Mouse (Mus musculus) forebrain, embryonic 16.5 days (tissue): ENCODE data around the gene AC134908.4. TPM values are rescaled to one million over a fixed set of nuclear protein-coding genes. Genes with fewer than 3 reads are reported as not detected.

Experiments used
- ATAC-seq: fragments of 200-750 bp; cut with Nextera tagmentation; 2 replicates; pipeline ENCODE4 v1.8.0; 2017; ENCODE audit warnings: mild to moderate bottlenecking, moderate library complexity
- H3K27ac ChIP-seq: fragments of 300-500 bp; sonication (generic); 2 replicates; pipeline ENCODE4 v1.5.1; 2014; ENCODE audit warnings: low read length, control low read depth
- H3K27me3 ChIP-seq: fragments of 300-500 bp; sonication (generic); replicated peaks from 2 replicates; pipeline ENCODE4 v1.6.1; 2014; ENCODE audit warnings: low read length; ENCODE audit not compliant: control insufficient read depth, insufficient read depth
- H3K36me3 ChIP-seq: fragments of 300-500 bp; sonication (generic); 2 replicates; pipeline ENCODE4 v1.6.1; 2014; ENCODE audit not compliant: control insufficient read depth, insufficient read depth
- H3K4me1 ChIP-seq: fragments of 300-500 bp; sonication (generic); replicated peaks from 2 replicates; pipeline ENCODE4 v1.6.1; 2014; ENCODE audit warnings: low read length; ENCODE audit not compliant: control insufficient read depth, insufficient read depth
- H3K4me2 ChIP-seq: fragments of 300-500 bp; sonication (generic); 2 replicates; pipeline ENCODE4 v1.6.1; 2014; ENCODE audit warnings: mild to moderate bottlenecking, low read length, control low read depth
- H3K4me3 ChIP-seq: fragments of 300-500 bp; sonication (generic); replicated peaks from 2 replicates; pipeline ENCODE4 v1.5.1; 2014; ENCODE audit warnings: mild to moderate bottlenecking, low read length, control low read depth
- H3K9ac ChIP-seq: fragments of 300-500 bp; sonication (generic); replicated peaks from 2 replicates; pipeline ENCODE4 v1.6.1; 2014; ENCODE audit warnings: low read depth, low read length, control low read depth
- H3K9me3 ChIP-seq: fragments of 300-500 bp; sonication (generic); 2 replicates; pipeline ENCODE4 v1.6.1; 2016; ENCODE audit warnings: low read length; ENCODE audit not compliant: control insufficient read depth
- WGBS: fragments of 180-500 bp; shearing (Covaris S2); extraction: QIAGEN DNeasy Blood & Tissue Kit; methylation state at CpG from one replicate; pipeline ENCODE4 v1.1.7; 2014; 5-methylcytosine and 5-hydroxymethylcytosine counted together
- polyA plus RNA-seq: library from polyadenylated mRNA; unstranded; fragments of >200 nt; fragmentation: Nextera tagmentation; extraction: Ambion mirVana; gene quantifications from 2 replicates; pipeline ENCODE4 v1.2.1, GENCODE M21; 2015

Gene AC134908.4
- polyA plus RNA-seq, 1 experiment from 2014 or later = 0.71 TPM

GRCm38 (mm10) chr17:25762591-25762990, 32.9 kb downstream of the AC134908.4 start:
- Histone ChIP-seq H3K4me1 (0 out of 2 replicates have a peak, but pooled peaks cover 3% of the 10 kb centered on the region), H3K36me3 (no peaks in the 10 kb centered on the region), H3K4me3 (no peak overlapping the region), H3K27ac (no peak overlapping the region), H3K4me2 (no peak overlapping the region), H3K9me3 (no peaks in the 10 kb centered on the region), H3K27me3 (no peaks in the 10 kb centered on the region), H3K9ac (no peak overlapping the region)
- 45% methylated on average over 3 of the region's 3 CpGs for WGBS
- ATAC-seq = no peak

- Histone ChIP-seq H3K4me3 (no peak overlapping the region), H3K27ac (no peak overlapping the region), H3K9me3 (no peaks in the 10 kb centered on the region), H3K36me3 (no peaks in the 10 kb centered on the region), H3K4me1 (0 out of 2 replicates have a peak, but pooled peaks cover 3% of the 10 kb centered on the region), H3K4me2 (no peak overlapping the region), H3K27me3 (no peaks in the 10 kb centered on the region), H3K9ac (no peak overlapping the region)
- WGBS = 67% methylated on average over 4 of the region's 4 CpGs
- ATAC-seq = no peak
These were observed 33.9 kb downstream of the AC134908.4 start for GRCm38 (mm10) chr17:25761561-25761970.

- no peaks in the 10 kb centered on the region for H3K4me1 ChIP-seq
- no peaks in the 10 kb centered on the region for H3K9me3 ChIP-seq
- H3K4me3 ChIP-seq = no peak overlapping the region
- WGBS = 75% methylated on average over 8 of the region's 8 CpGs
- no peaks in the 10 kb centered on the region for H3K27me3 ChIP-seq
- H3K27ac ChIP-seq = no peak overlapping the region
- no peak overlapping the region for H3K9ac ChIP-seq
- ATAC-seq = no peak
- H3K4me2 ChIP-seq = no peak overlapping the region
- H3K36me3 ChIP-seq = no peaks in the 10 kb centered on the region
These were observed 35.3 kb downstream of the AC134908.4 start for GRCm38 (mm10) chr17:25760148-25760547.

- 79% methylated on average over 3 of the region's 3 CpGs for WGBS
- Histone ChIP-seq H3K4me1 (no peaks in the 10 kb centered on the region), H3K4me2 (no peak overlapping the region), H3K36me3 (no peaks in the 10 kb centered on the region), H3K9ac (no peak overlapping the region), H3K9me3 (no peaks in the 10 kb centered on the region), H3K27ac (no peak overlapping the region), H3K27me3 (no peaks in the 10 kb centered on the region), H3K4me3 (no peak overlapping the region)
- ATAC-seq = no peak
These were observed 37.8 kb downstream of the AC134908.4 start for GRCm38 (mm10) chr17:25757691-25758090.

- no peaks in the 10 kb centered on the region for H3K4me1 ChIP-seq
- H3K4me2 ChIP-seq = no peak overlapping the region
- ATAC-seq = no peak
- H3K27ac ChIP-seq = no peak overlapping the region
- 80% methylated on average over 9 of the region's 9 CpGs for WGBS
- H3K27me3 ChIP-seq = no peaks in the 10 kb centered on the region
- no peak overlapping the region for H3K4me3 ChIP-seq
- H3K36me3 ChIP-seq = no peaks in the 10 kb centered on the region
- no peak overlapping the region for H3K9ac ChIP-seq
- no peaks in the 10 kb centered on the region for H3K9me3 ChIP-seq
These were observed 38.8 kb downstream of the AC134908.4 start for GRCm38 (mm10) chr17:25756378-25757242.

GRCm38 (mm10) chr17:25755627-25756377, 39.7 kb downstream of the AC134908.4 start:
- WGBS = 79% methylated on average over 4 of the region's 4 CpGs
- H3K27me3 ChIP-seq = no peaks in the 10 kb centered on the region
- H3K27ac ChIP-seq = no peak overlapping the region
- H3K9ac ChIP-seq = no peak overlapping the region
- no peak for ATAC-seq
- H3K4me3 ChIP-seq = no peak overlapping the region
- H3K4me2 ChIP-seq = no peak overlapping the region
- no peaks in the 10 kb centered on the region for H3K9me3 ChIP-seq
- no peaks in the 10 kb centered on the region for H3K36me3 ChIP-seq
- H3K4me1 ChIP-seq = no peaks in the 10 kb centered on the region

- no peaks in the 10 kb centered on the region for H3K36me3 ChIP-seq
- H3K4me3 ChIP-seq = no peak overlapping the region
- H3K27ac ChIP-seq = no peak overlapping the region
- H3K27me3 ChIP-seq = no peaks in the 10 kb centered on the region
- 78% methylated on average over 4 of the region's 4 CpGs for WGBS
- H3K9ac ChIP-seq = no peak overlapping the region
- H3K4me1 ChIP-seq = no peaks in the 10 kb centered on the region
- no peak for ATAC-seq
- H3K9me3 ChIP-seq = no peaks in the 10 kb centered on the region
- no peak overlapping the region for H3K4me2 ChIP-seq
These were observed 40.4 kb downstream of the AC134908.4 start for GRCm38 (mm10) chr17:25755086-25755485.

GRCm38 (mm10) chr17:25754241-25754640, 41.2 kb downstream of the AC134908.4 start, which contains the start of gene Msln:
Gene Msln (minus strand): TSS chr17:25754378.
- no peaks in the 10 kb centered on the region for H3K9me3 ChIP-seq
- H3K9ac ChIP-seq = no peak within 1 kb of the TSS
- H3K36me3 ChIP-seq = no peaks in the 10 kb centered on the region
- no peaks in the 10 kb centered on the region for H3K27me3 ChIP-seq
- no peak within 1 kb of the TSS for H3K27ac ChIP-seq
- H3K4me2 ChIP-seq = no peak within 1 kb of the TSS
- no peak within 1 kb of the TSS for H3K4me3 ChIP-seq
- no peaks in the 10 kb centered on the region for H3K4me1 ChIP-seq
- ATAC-seq = no peak
- 84% methylated on average over 9 of the region's 9 CpGs for WGBS

- no peak for ATAC-seq
- Histone ChIP-seq H3K4me3 (no peak overlapping the region), H3K4me1 (no peaks in the 10 kb centered on the region), H3K27me3 (no peaks in the 10 kb centered on the region), H3K36me3 (no peaks in the 10 kb centered on the region), H3K9ac (no peak overlapping the region), H3K27ac (no peak overlapping the region), H3K9me3 (no peaks in the 10 kb centered on the region), H3K4me2 (no peak overlapping the region)
- WGBS = 40% methylated on average over 5 of the region's 5 CpGs
These were observed 44.0 kb downstream of the AC134908.4 start for GRCm38 (mm10) chr17:25751446-25751845.
